Mouse (Mus musculus) megakaryocyte, embryonic 14.5 days (primary cell): ENCODE data around the gene Runx3. TPM values are rescaled to one million over a fixed set of nuclear protein-coding genes. Genes with fewer than 3 reads are reported as not detected.
A peak's percentile ranks its signal among the peaks of the same experiment; 100 is the strongest.
"Not testable (repeated sequence)": the region's sequence is repeated elsewhere in the genome, so short reads cannot be mapped to it uniquely, and the experiment has no call there.

Experiments used
- H3K27me3 ChIP-seq: replicated peaks from 2 replicates; pipeline ENCODE3; 2012; ENCODE audit warnings: inconsistent platforms
- H3K36me3 ChIP-seq: replicated peaks from 2 replicates; pipeline ENCODE3; 2012; ENCODE audit warnings: low read length, inconsistent platforms, mixed read lengths
- H3K4me1 ChIP-seq: 2 replicates; pipeline ENCODE4 v1.6.1; 2012; ENCODE audit warnings: inconsistent platforms
- H3K4me3 ChIP-seq: replicated peaks from 2 replicates; pipeline ENCODE3; 2012; ENCODE audit warnings: moderate library complexity, mild to moderate bottlenecking, inconsistent platforms
- H3K9me3 ChIP-seq: 2 replicates; pipeline ENCODE4 v1.6.1; 2012; ENCODE audit warnings: inconsistent platforms
- FLI1 ChIP-seq: IDR thresholded peaks from 2 replicates; pipeline ENCODE4 v1.6.1; 2012; ENCODE audit warnings: low read length, inconsistent platforms, mixed read lengths
- GATA1 ChIP-seq: IDR thresholded peaks from 3 replicates; pipeline ENCODE4 v1.6.1; 2012; ENCODE audit warnings: mixed read lengths, low read length, inconsistent platforms, borderline replicate concordance
- polyA plus RNA-seq: library from polyadenylated mRNA; stranded (reverse); fragments of >175 nt; gene quantifications from 2 replicates; pipeline ENCODE4 v1.2.3, GENCODE M21; 2012; ENCODE audit warnings: low replicate concordance; ENCODE audit not compliant: insufficient read depth

The Runx3 gene
- polyA plus RNA-seq, 1 experiment: 128 TPM

DNA sequence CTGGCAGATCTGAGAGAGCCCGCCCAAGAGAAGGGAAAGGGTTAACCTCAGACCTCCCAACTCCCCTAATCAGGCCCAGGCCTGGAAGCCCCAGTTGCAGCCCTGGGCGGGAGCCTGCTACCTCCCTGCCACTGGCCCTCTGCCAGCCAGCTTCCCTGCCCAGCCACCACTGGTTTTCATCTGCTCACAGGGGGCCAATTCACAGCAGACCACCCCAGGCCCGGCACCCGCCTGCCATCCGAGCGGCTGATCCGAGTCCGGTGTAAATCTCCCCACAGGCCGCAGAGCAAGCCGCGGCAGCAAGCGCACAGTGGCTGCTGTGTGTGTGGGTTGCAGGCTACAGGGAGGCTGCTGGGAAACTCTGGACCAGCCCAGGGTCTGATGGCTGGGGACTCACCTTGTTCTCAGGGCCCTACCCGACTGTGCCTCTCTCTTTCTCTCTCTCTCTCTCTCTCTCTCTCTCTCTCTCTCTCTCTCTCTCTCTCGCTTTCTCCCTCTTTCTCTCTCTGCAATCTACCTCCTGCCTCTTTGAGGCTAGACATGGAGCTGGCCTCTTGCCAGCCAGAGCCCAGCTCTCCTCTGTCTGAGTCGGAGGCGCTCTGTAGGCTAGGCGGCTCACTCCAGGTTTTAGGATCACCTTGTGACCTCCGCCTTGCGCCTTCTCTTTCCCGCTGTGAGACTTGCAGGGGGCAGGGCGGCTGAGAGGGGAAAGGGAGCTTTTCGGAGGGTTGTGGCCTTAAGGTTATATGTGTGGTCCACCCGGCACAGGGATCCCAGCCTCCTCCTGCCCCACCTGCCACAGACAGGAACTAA, 46.2 kb downstream of the Runx3 start:
- TF ChIP-seq FLI1: no peak
- TF ChIP-seq GATA1: no peak

DNA sequence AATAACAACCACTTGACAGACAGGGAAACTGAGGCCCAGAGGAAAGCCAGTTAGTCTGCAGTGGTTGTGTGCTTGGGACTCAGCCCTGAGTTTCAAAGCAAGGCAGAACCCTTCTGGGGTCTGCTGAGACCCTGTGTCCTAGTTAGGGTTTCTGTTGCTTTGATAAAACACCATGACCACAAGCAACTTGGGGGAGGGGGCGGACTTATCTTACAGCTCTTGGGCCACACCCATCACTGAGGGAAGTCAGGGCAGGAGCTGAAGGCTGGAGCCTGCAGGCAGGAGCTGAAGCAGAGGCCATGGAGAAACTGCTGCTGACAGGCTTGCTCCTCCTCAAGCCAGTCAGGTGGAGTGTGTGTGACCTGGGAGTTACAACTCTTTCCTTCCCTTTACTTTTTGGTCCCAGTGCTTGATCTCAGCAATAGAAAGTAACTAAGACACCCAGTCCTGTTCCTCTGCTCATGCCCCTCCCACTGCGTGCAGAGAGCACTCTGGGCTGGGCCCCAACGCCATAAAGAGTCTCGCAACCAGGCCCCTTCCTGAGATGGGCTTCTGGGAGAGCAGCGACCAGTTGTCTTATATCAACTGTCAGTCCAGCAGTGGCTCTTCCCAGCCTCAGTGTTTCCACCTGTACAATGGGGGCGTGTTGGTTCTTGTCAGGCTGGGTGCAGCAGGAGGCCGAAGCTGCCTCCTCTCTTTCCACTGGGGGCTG, 47.5 kb downstream of the Runx3 start:
- Histone ChIP-seq H3K4me1 (peaks cover 96% of the 10 kb centered on the region), H3K27me3 (no peaks in the 10 kb centered on the region)
- no peak for TF ChIP-seq FLI1
- TF ChIP-seq GATA1: no peak

More for the DNA sequence above, 46.2 kb downstream of the Runx3 start:
- Histone ChIP-seq H3K27me3 (no peaks in the 10 kb centered on the region), H3K36me3 (peaks cover 99% of the 10 kb centered on the region), H3K4me1 (peaks cover 90% of the 10 kb centered on the region), H3K4me3 (no peak overlapping the region), H3K9me3 (no peaks in the 10 kb centered on the region)

DNA sequence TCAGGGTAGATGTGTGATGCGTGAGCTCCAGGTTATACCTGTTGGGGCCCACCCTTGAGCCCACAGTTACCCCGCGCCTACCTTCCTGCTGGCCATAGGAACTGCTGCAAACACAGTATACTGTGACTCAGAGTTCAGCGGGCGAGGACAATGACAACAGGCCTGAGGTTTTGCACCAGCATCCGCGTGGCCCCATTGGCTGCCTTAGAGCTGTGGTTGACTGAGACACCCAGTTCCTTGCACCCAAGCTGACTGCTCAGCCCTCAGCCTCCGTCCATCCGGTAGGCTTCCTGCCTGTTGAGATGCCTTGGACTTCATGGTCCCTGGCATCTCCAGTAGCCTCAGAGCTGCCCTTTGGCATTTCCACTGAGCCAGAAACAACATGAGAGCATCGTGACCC, 48.6 kb downstream of the Runx3 start:
- no peaks in the 10 kb centered on the region for H3K27me3 ChIP-seq

More for the DNA sequence above, 47.5 kb downstream of the Runx3 start:
- Histone ChIP-seq H3K36me3 (peaks cover 100% of the 10 kb centered on the region), H3K4me3 (no peak overlapping the region), H3K9me3 (no peaks in the 10 kb centered on the region)

DNA sequence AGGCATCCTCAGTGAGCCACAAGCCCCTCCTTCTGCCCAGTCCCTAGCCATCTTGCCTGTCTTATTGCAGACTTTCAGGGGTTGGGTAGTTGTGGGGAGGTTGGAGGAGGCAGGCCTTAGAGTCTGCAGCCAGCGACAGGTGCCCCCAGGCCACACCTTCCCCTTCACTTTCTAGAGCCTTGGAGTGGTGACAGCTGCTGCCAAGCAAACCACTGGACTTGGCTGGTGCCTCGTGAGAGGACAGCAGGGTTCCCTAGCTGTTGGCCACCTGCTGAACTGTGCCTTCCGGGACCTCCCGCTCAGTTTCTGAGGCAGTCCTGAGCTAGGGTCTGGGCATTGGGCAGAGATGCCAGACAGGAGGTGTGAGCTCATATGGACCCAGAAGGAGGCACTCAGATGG, 49.0 kb downstream of the Runx3 start:
- H3K36me3 ChIP-seq: peaks cover 100% of the 10 kb centered on the region
- H3K4me1 ChIP-seq: peaks cover 96% of the 10 kb centered on the region
- no peaks in the 10 kb centered on the region for H3K27me3 ChIP-seq
- H3K4me3 ChIP-seq: no peak overlapping the region
- TF ChIP-seq GATA1 (no peak), FLI1 (no peak)
- H3K9me3 ChIP-seq: no peaks in the 10 kb centered on the region

More for the DNA sequence above, 48.6 kb downstream of the Runx3 start:
- Histone ChIP-seq H3K9me3 (no peaks in the 10 kb centered on the region), H3K4me1 (peaks cover 96% of the 10 kb centered on the region), H3K36me3 (peaks cover 100% of the 10 kb centered on the region), H3K4me3 (peak overlapping the region; percentile 44)
- TF ChIP-seq FLI1 (no peak), GATA1 (no peak)

DNA sequence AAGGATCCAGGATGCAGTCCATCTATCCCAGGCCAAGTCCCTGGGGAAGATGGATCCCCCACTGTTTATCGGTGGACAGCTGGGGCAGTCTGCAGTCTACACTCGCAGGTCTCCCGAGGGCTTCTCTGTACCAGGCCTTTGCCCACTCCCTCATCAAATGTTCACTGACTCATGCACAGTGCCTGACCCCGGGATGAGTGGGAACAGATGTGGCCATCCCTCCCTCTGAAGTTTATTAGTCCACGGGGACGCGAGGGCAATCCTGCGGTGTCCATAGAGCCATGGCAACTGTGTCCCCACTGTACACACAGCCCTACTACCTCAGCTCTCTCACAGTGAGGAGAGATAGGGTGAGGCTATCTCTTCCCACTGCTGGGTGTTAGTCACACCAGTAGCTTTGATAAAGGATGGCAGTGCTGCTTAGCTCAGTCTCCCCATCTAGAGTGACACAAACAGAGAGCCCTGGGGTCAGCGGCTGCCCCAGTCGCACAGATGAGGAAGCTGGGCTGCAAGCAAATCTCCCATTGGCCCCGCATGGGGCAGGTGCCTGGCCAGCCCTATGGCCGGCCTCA, 50.9 kb downstream of the Runx3 start:
- Histone ChIP-seq H3K9me3 (no peaks in the 10 kb centered on the region), H3K4me3 (no peak overlapping the region), H3K27me3 (no peaks in the 10 kb centered on the region), H3K36me3 (peaks cover 100% of the 10 kb centered on the region), H3K4me1 (peaks cover 90% of the 10 kb centered on the region)
- no peak for TF ChIP-seq GATA1
- no peak for TF ChIP-seq FLI1

DNA sequence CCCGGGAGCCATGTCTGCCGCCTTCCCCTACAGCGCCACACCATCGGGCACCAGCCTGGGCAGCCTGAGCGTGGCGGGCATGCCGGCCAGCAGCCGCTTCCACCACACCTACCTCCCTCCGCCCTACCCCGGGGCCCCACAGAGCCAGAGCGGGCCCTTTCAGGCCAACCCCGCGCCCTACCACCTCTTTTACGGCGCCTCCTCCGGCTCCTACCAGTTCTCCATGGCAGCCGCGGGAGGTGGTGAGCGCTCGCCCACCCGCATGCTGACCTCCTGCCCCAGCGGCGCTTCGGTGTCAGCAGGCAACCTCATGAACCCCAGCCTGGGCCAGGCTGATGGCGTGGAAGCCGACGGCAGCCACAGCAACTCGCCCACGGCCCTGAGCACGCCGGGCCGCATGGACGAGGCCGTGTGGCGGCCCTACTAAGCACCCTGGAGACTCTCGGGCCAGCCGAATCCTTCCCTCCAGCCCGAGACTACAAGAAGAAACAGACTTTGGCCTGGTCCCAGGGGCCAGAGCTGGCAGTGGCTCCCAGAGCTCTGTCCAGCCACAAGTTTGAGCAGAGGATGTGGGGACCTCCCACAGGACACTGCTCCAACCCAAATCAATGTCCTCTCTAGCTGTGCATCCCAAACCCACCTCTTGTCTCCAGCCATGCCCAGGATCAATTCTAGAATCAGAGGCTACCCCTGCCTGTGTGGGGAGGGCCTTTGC, 55.1 kb downstream of the Runx3 start:
- H3K36me3 ChIP-seq: peaks cover 100% of the 10 kb centered on the region

DNA sequence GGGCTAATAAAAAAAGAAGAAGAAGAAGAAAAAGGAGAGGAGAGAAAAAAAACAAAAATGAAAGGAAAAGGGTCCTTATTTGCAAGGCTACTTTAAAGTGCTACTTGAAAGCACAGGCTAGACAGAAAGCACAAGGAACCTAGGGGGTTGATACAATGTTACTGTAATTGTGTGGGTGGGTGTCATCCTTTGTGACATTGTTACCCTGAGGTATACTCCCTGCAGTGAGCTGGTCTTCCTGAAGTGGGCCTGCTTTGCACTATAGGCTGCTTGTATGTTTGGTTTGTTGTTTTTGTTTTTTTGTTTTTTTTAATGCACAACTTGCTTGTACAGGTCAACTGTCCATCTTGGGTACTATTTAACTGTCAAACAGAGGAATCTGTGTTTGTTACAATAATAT, 57.1 kb downstream of the Runx3 start:
- TF ChIP-seq FLI1: no peak
- TF ChIP-seq GATA1: no peak
- H3K9me3 ChIP-seq: no peaks in the 10 kb centered on the region
- H3K36me3 ChIP-seq: peaks cover 91% of the 10 kb centered on the region
- H3K4me1 ChIP-seq: peaks cover 82% of the 10 kb centered on the region
- no peaks in the 10 kb centered on the region for H3K27me3 ChIP-seq
- H3K4me3 ChIP-seq: no peak overlapping the region

More for the DNA sequence above, 55.1 kb downstream of the Runx3 start:
- TF ChIP-seq GATA1 (no peak), FLI1 (no peak)
- Histone ChIP-seq H3K27me3 (no peaks in the 10 kb centered on the region), H3K9me3 (no peaks in the 10 kb centered on the region), H3K4me3 (no peak overlapping the region), H3K4me1 (peaks cover 92% of the 10 kb centered on the region)

DNA sequence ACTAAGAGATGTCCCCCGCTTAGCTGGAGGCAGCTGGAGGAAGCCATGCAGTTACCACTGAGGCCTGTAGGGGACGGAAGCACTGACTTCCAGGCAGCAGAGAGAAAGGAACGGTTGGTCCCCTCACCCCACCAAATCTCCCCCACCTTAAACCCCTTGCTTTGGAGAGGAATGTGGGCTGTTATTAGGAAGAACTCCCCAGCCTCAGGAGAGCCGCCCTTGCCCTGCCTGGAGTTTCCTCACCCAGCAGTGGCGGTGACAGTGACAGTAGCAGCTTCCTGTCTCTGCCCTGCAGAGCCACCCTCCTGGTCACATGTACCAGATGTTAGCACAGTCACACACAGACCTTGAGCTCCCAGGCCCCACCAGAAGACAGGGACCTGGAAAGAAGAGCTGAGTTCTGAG, 58.6 kb downstream of the Runx3 start:
- H3K36me3 ChIP-seq: peaks cover 84% of the 10 kb centered on the region
- peak overlapping the region; percentile 72 for H3K4me3 ChIP-seq
- H3K27me3 ChIP-seq: no peaks in the 10 kb centered on the region
- TF ChIP-seq GATA1 (no peak), FLI1 (no peak)
- H3K9me3 ChIP-seq: 0 out of 2 replicates have a peak, but pooled peaks cover 3% of the 10 kb centered on the region
- peaks cover 71% of the 10 kb centered on the region for H3K4me1 ChIP-seq

DNA sequence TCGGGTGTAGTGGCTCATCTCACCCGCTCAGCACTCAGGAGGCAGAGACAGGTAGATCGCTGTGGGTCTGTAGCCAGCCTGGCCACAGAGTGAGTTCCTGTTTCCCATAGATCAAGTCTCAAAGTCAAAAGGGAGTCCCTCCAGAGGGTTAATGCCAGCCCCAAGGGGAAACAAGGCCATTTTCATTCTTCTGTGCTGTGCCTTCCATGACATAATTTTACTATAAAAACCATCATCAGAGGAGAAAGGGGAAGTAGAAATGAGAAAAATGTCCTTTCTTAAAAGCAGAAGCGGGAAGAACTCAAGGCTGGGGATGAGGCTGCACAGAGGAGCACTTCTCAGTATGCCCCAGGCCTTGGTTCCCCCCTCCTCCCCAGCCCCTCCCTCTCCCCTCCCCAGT, 61.4 kb downstream of the Runx3 start:
- Histone ChIP-seq H3K4me1 (peaks cover 49% of the 10 kb centered on the region), H3K4me3 (no peak overlapping the region)
- TF ChIP-seq FLI1: no peak
- no peak for TF ChIP-seq GATA1

DNA sequence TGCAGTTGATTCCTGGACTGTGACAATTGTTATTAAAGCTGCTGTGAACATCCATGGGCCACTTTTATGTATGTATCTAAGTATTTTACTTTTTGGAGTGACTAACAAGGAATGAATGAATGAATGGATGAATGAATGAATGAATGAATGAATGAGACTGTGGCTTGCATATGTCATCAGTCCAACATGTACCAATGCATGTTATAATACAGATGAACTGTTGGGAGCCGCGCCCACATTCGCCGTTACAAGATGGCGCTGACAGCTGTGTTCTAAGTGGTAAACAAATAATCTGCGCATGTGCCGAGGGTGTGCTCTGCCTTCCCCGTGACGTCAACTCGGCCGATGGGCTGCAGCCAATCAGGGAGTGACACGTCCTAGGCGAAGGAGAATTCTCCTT, 63.8 kb downstream of the Runx3 start:
- H3K4me1 ChIP-seq: peaks cover 25% of the 10 kb centered on the region
- not testable (repeated sequence) for H3K9me3 ChIP-seq, H3K27me3 ChIP-seq, H3K4me3 ChIP-seq
- peaks cover 34% of the 10 kb centered on the region for H3K36me3 ChIP-seq

More for the DNA sequence above, 61.4 kb downstream of the Runx3 start:
- Histone ChIP-seq H3K9me3 (0 out of 2 replicates have a peak, but pooled peaks cover 6% of the 10 kb centered on the region), H3K36me3 (peaks cover 59% of the 10 kb centered on the region), H3K27me3 (no peaks in the 10 kb centered on the region)
